Mouse (Mus musculus) heart, adult 2 months (tissue): ENCODE measurements at regions not wholly inside any gene's neighbourhood (a gene's known extent, or its start where the extent isn't known, plus 50 kb on each side); places are given as distances from the start of the nearest gene placed in this dataset.

Experiments
- CTCF ChIP-seq: fragments of 200-600 bp; IDR thresholded peaks from 2 replicates; pipeline ENCODE4 v1.8.1; 2022; ENCODE audit warnings: antibody characterized with exemption, mild to moderate bottlenecking, moderate library complexity
- EP300 ChIP-seq: fragments of 200-500 bp; IDR thresholded peaks from 2 replicates; pipeline ENCODE4 v1.6.1; 2011; ENCODE audit warnings: low read depth, low read length, control low read depth; ENCODE audit not compliant: insufficient read depth
- POLR2A ChIP-seq: fragments of 200-500 bp; IDR thresholded peaks from 2 replicates; pipeline ENCODE4 v1.6.1; 2011; ENCODE audit warnings: mild to moderate bottlenecking, low read depth, low read length, control low read depth; ENCODE audit not compliant: insufficient read depth

- no peak for TF ChIP-seq CTCF
- no peak for TF ChIP-seq POLR2A
- TF ChIP-seq EP300: no peak
Observed at GRCm38 (mm10) chr17:50420690-50421089, 88.5 kb upstream of the Plcl2 start.
